In genomic region chr2:34964651-34965050, GRCm38 (mm10) we compare ENCODE assay signal across 14 mouse cellular contexts. TPM values are rescaled to one million over a fixed set of nuclear protein-coding genes. Genes with fewer than 3 reads are reported as not detected.
"Had no signal": no experiment of that assay in that cellular context is flagged by ENCODE, and none has a peak within 500 bp of the region (broad histone marks: within the 10 kb centered on the region; RNA-seq: fewer than 3 reads in every experiment).

No protein-coding gene starts in this region.

- H3K4me2 ChIP-seq: hindbrain, embryonic 15.5 days; limb, embryonic 12.5 days; limb, embryonic 15.5 days; lung, embryonic 14.5 days; midbrain, embryonic 13.5 days had no signal

- H3K27ac ChIP-seq: hindbrain, embryonic 15.5 days; intestine, embryonic 15.5 days; limb, embryonic 12.5 days; limb, embryonic 15.5 days; liver, embryonic 14.5 days; midbrain, embryonic 13.5 days had no signal

- H3K9me3 ChIP-seq: hindbrain, embryonic 15.5 days; intestine, embryonic 15.5 days; limb, embryonic 12.5 days; limb, embryonic 15.5 days; midbrain, embryonic 13.5 days had no signal

- H3K27me3 ChIP-seq: hindbrain, embryonic 15.5 days; intestine, embryonic 15.5 days; limb, embryonic 15.5 days; midbrain, embryonic 13.5 days had no signal

- H3K36me3 ChIP-seq: hindbrain, embryonic 15.5 days; intestine, embryonic 15.5 days; limb, embryonic 12.5 days; limb, embryonic 15.5 days; midbrain, embryonic 13.5 days had no signal

- DNase-seq: kidney, adult 11 months; left cerebral cortex, postnatal 4 days; right cerebral cortex, adult 18-20 months; right cerebral cortex, postnatal 14 days; right cerebral cortex, postnatal 4 days had no signal

- H3K4me3 ChIP-seq: hindbrain, embryonic 15.5 days; intestine, embryonic 15.5 days; limb, embryonic 12.5 days; limb, embryonic 15.5 days; midbrain, embryonic 13.5 days had no signal

- H3K9ac ChIP-seq: hindbrain, embryonic 15.5 days; intestine, embryonic 15.5 days; limb, embryonic 12.5 days; limb, embryonic 15.5 days; liver, embryonic 14.5 days; liver, postnatal 0 days; lung, embryonic 14.5 days; midbrain, embryonic 13.5 days had no signal

- ATAC-seq: liver, postnatal 0 days; midbrain, embryonic 13.5 days had no signal

RNA-seq across cellular contexts. Expression of gene Traf1, which starts 3.1 kb away (rescaled TPM):
- polyA plus RNA-seq: neural tube, embryonic 11.5 days had no signal
